Mouse (Mus musculus): ENCODE measurements at regions not wholly inside any gene's neighbourhood (a gene's known extent, or its start where the extent isn't known, plus 50 kb on each side); places are given as distances from the start of the nearest gene placed in this dataset.

- Histone ChIP-seq H3K4me1 (ENCODE audit: control insufficient read depth, insufficient read depth, low read length) (no peaks in the 10 kb centered on the region), H3K9ac (ENCODE audit: low read length) (no peak overlapping the region), H3K27me3 (ENCODE audit: control insufficient read depth, insufficient read depth, low read length) (no peaks in the 10 kb centered on the region), H3K27ac (ENCODE audit: low read length) (no peak overlapping the region), H3K4me2 (ENCODE audit: low read depth, low read length) (no peak overlapping the region), H3K9me3 (replicated peaks; ENCODE audit: control insufficient read depth, low read length) (no peaks in the 10 kb centered on the region), H3K36me3 (ENCODE audit: control insufficient read depth, insufficient read depth, low read length) (no peaks in the 10 kb centered on the region), H3K4me3 (replicated peaks; ENCODE audit: low read length) (no peak overlapping the region)
- no peak for ATAC-seq (ENCODE audit: insufficient read depth, low FRiP score)
- 39% methylated on average over 3 of the region's 3 CpGs for WGBS
These were observed 147.2 kb upstream of the Plscr5 start for GRCm38 (mm10) chr9:92045472-92045905.

GRCm38 (mm10) chr9:92044161-92044560 is 148.6 kb upstream of the Plscr5 start:
- Histone ChIP-seq H3K9ac (ENCODE audit: low read length) (no peak overlapping the region), H3K27ac (ENCODE audit: low read length) (no peak overlapping the region), H3K4me3 (replicated peaks; ENCODE audit: low read length) (no peak overlapping the region), H3K36me3 (ENCODE audit: control insufficient read depth, insufficient read depth, low read length) (no peaks in the 10 kb centered on the region), H3K4me2 (ENCODE audit: low read depth, low read length) (no peak overlapping the region), H3K9me3 (replicated peaks; ENCODE audit: control insufficient read depth, low read length) (no peaks in the 10 kb centered on the region), H3K27me3 (ENCODE audit: control insufficient read depth, insufficient read depth, low read length) (no peaks in the 10 kb centered on the region), H3K4me1 (ENCODE audit: control insufficient read depth, insufficient read depth, low read length) (no peaks in the 10 kb centered on the region)
- 85% methylated on average over 9 of the region's 9 CpGs for WGBS
- ATAC-seq (ENCODE audit: insufficient read depth, low FRiP score): no peak

DNA sequence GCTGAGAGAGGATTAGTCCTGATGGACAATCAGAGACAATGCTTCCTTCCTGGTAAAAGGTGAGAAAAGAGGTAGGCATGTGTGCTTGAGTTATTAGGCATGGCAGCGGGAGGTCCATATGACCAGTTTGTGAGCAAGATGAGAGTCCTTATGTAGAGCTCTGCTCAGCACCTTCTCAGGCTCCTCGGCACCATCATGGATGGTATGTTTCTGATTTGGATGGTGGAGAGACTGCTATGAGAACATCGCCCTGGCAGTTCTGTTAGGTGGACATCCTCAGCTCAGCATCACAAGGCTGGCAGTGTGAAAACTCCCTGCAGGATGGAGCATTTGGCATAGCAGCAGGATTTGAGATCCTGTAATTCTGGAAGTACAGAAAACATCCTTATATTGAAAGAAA is 176.2 kb upstream of the Plscr5 start:
- Histone ChIP-seq H3K27ac (ENCODE audit: low read length) (no peak overlapping the region), H3K4me2 (ENCODE audit: low read depth, low read length) (no peak overlapping the region), H3K9me3 (replicated peaks; ENCODE audit: control insufficient read depth, low read length) (no peaks in the 10 kb centered on the region), H3K27me3 (ENCODE audit: control insufficient read depth, insufficient read depth, low read length) (no peaks in the 10 kb centered on the region), H3K4me3 (replicated peaks; ENCODE audit: low read length) (no peak overlapping the region), H3K36me3 (ENCODE audit: control insufficient read depth, insufficient read depth, low read length) (no peaks in the 10 kb centered on the region), H3K9ac (ENCODE audit: low read length) (no peak overlapping the region), H3K4me1 (ENCODE audit: control insufficient read depth, insufficient read depth, low read length) (no peaks in the 10 kb centered on the region)
- WGBS: 92% methylated on average over 3 of the region's 3 CpGs
- no peak for ATAC-seq (ENCODE audit: insufficient read depth, low FRiP score)

DNA sequence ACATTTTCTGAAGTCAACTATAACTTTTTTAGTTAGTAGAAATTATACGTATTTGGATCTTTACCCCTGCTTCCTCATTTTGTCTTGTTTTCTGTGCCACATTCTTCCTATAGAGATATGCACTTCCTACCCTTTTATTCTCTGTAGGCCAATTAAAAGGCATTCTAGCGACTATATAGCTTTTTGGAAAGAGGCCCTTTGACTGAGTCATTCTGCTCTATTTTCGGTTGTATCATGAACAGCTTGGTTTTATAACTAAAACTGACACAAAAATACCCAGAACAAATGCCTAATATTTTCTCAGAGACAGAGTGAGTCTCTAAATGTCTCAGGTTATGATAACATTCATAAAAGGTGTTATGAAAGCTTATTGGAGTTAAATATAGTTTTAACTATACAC is 176.8 kb upstream of the Plscr5 start:
- Histone ChIP-seq H3K9ac (ENCODE audit: low read length) (no peak overlapping the region), H3K27ac (ENCODE audit: low read length) (no peak overlapping the region), H3K36me3 (ENCODE audit: control insufficient read depth, insufficient read depth, low read length) (no peaks in the 10 kb centered on the region), H3K9me3 (replicated peaks; ENCODE audit: control insufficient read depth, low read length) (no peaks in the 10 kb centered on the region), H3K4me3 (replicated peaks; ENCODE audit: low read length) (no peak overlapping the region), H3K4me2 (ENCODE audit: low read depth, low read length) (no peak overlapping the region), H3K27me3 (ENCODE audit: control insufficient read depth, insufficient read depth, low read length) (no peaks in the 10 kb centered on the region), H3K4me1 (ENCODE audit: control insufficient read depth, insufficient read depth, low read length) (no peaks in the 10 kb centered on the region)
- WGBS: 64% methylated on average over 3 of the region's 3 CpGs
- no peak for ATAC-seq (ENCODE audit: insufficient read depth, low FRiP score)

GRCm38 (mm10) chr9:91988240-91988639 is 204.5 kb upstream of the Plscr5 start:
- no peak overlapping the region for H3K4me3 ChIP-seq (replicated peaks; ENCODE audit: low read length)
- no peaks in the 10 kb centered on the region for H3K4me1 ChIP-seq (ENCODE audit: control insufficient read depth, insufficient read depth, low read length)
- no peaks in the 10 kb centered on the region for H3K9me3 ChIP-seq (replicated peaks; ENCODE audit: control insufficient read depth, low read length)
- ATAC-seq (ENCODE audit: insufficient read depth, low FRiP score): no peak
- WGBS: 43% methylated on average over 2 of the region's 2 CpGs
- H3K27me3 ChIP-seq (ENCODE audit: control insufficient read depth, insufficient read depth, low read length): no peaks in the 10 kb centered on the region
- no peak overlapping the region for H3K9ac ChIP-seq (ENCODE audit: low read length)
- H3K27ac ChIP-seq (ENCODE audit: low read length): no peak overlapping the region
- H3K36me3 ChIP-seq (ENCODE audit: control insufficient read depth, insufficient read depth, low read length): no peaks in the 10 kb centered on the region
- no peak overlapping the region for H3K4me2 ChIP-seq (ENCODE audit: low read depth, low read length)

DNA sequence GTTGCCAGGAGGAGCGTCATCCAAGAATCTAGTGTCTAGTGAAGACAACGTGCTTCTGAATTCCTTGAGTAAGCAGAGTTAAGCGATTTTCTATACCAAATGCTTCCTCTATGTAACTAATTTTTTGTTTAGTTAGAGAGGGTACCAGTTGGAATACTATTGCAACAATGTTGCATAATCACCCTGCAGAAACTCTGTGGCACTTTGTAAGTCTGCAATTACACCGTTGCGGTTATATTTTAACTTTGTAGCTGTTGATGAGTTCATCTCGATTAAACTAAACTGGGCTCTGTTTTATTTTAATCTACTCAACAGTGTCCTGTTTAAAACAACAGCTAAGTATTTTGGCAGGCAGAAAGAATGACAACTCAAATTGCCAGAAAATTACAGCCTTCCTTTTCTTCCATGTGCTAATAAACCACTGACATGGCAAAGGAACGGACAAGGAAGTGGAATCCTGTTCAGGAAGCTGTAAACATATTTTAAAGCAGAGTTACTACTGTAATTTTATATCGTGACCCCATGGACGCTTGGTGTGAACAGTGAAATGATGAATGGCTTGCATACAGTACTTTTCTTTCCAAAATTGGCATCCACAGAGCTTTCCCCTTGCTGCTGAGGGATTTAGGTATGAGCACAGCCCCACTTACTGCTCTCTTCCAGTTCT is 210.6 kb upstream of the Plscr5 start:
- Histone ChIP-seq H3K9ac (ENCODE audit: low read length) (no peak overlapping the region), H3K36me3 (ENCODE audit: control insufficient read depth, insufficient read depth, low read length) (no peaks in the 10 kb centered on the region), H3K4me2 (ENCODE audit: low read depth, low read length) (no peak overlapping the region), H3K9me3 (replicated peaks; ENCODE audit: control insufficient read depth, low read length) (no peaks in the 10 kb centered on the region), H3K27ac (ENCODE audit: low read length) (no peak overlapping the region), H3K4me3 (replicated peaks; ENCODE audit: low read length) (no peak overlapping the region), H3K4me1 (ENCODE audit: control insufficient read depth, insufficient read depth, low read length) (no peaks in the 10 kb centered on the region), H3K27me3 (ENCODE audit: control insufficient read depth, insufficient read depth, low read length) (no peaks in the 10 kb centered on the region)
- no peak for ATAC-seq (ENCODE audit: insufficient read depth, low FRiP score)
- WGBS: 47% methylated on average over 9 of the region's 9 CpGs

DNA sequence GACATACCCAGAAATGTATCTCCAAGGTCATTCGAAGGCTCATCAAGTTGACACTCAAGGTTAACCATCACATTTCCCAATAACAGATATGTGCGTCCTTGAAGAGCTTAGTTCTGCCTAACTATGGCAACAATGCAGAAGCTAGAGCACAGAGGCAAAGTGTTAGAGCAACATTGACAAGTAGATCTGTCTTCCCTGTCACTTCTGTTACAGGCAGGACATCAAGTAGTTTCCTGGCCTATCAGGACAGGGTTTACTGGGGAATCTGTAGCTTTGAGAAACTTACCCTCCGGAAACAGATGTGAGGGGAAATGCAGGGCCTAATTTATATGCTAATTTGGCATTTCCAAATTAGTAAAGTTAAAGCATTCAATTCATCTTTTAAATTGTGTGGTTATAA is 211.2 kb upstream of the Plscr5 start:
- no peaks in the 10 kb centered on the region for H3K4me1 ChIP-seq (ENCODE audit: control insufficient read depth, insufficient read depth, low read length)
- no peaks in the 10 kb centered on the region for H3K9me3 ChIP-seq (replicated peaks; ENCODE audit: control insufficient read depth, low read length)
- 86% methylated on average over 3 of the region's 3 CpGs for WGBS
- no peaks in the 10 kb centered on the region for H3K36me3 ChIP-seq (ENCODE audit: control insufficient read depth, insufficient read depth, low read length)
- ATAC-seq (ENCODE audit: insufficient read depth, low FRiP score): no peak
- H3K9ac ChIP-seq (ENCODE audit: low read length): no peak overlapping the region
- H3K27ac ChIP-seq (ENCODE audit: low read length): no peak overlapping the region
- no peak overlapping the region for H3K4me2 ChIP-seq (ENCODE audit: low read depth, low read length)
- no peaks in the 10 kb centered on the region for H3K27me3 ChIP-seq (ENCODE audit: control insufficient read depth, insufficient read depth, low read length)
- no peak overlapping the region for H3K4me3 ChIP-seq (replicated peaks; ENCODE audit: low read length)

GRCm38 (mm10) chr9:91964051-91964450 is 228.7 kb upstream of the Plscr5 start:
- Histone ChIP-seq H3K4me1 (ENCODE audit: control insufficient read depth, insufficient read depth, low read length) (no peaks in the 10 kb centered on the region), H3K4me2 (ENCODE audit: low read depth, low read length) (no peak overlapping the region), H3K9ac (ENCODE audit: low read length) (no peak overlapping the region), H3K36me3 (ENCODE audit: control insufficient read depth, insufficient read depth, low read length) (no peaks in the 10 kb centered on the region), H3K9me3 (replicated peaks; ENCODE audit: control insufficient read depth, low read length) (no peaks in the 10 kb centered on the region), H3K27ac (ENCODE audit: low read length) (no peak overlapping the region), H3K27me3 (ENCODE audit: control insufficient read depth, insufficient read depth, low read length) (no peaks in the 10 kb centered on the region), H3K4me3 (replicated peaks; ENCODE audit: low read length) (no peak overlapping the region)
- no peak for ATAC-seq (ENCODE audit: insufficient read depth, low FRiP score)
- whole genome bisulfite sequencing: 68% methylated on average over 2 of the region's 2 CpGs

DNA sequence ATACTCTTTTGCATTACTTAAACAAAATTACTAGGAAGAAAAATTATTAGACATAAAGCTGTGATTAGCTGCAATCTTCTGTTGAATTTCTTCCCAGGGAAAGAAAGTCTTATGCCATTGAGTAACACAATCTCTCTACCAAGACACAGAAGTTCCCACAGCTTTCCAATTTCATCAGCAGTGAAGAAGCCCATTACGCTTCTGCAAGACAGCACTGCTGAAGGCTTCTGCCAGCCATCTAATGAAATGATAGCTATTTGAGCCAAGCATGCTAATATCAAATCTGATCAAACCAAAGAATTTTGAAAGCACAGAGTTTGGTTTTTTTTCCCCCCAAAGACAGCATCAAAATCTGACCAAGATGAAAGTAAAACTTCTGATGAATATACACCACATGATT is 230.0 kb upstream of the Plscr5 start:
- no peaks in the 10 kb centered on the region for H3K27me3 ChIP-seq (ENCODE audit: control insufficient read depth, insufficient read depth, low read length)
- no peaks in the 10 kb centered on the region for H3K9me3 ChIP-seq (replicated peaks; ENCODE audit: control insufficient read depth, low read length)
- H3K27ac ChIP-seq (ENCODE audit: low read length): no peak overlapping the region
- H3K4me2 ChIP-seq (ENCODE audit: low read depth, low read length): no peak overlapping the region
- no peaks in the 10 kb centered on the region for H3K4me1 ChIP-seq (ENCODE audit: control insufficient read depth, insufficient read depth, low read length)
- H3K4me3 ChIP-seq (replicated peaks; ENCODE audit: low read length): no peak overlapping the region
- no peak overlapping the region for H3K9ac ChIP-seq (ENCODE audit: low read length)
- H3K36me3 ChIP-seq (ENCODE audit: control insufficient read depth, insufficient read depth, low read length): no peaks in the 10 kb centered on the region
- ATAC-seq (ENCODE audit: insufficient read depth, low FRiP score): no peak
- WGBS: 70% methylated on average over 1 of the region's 1 CpGs

DNA sequence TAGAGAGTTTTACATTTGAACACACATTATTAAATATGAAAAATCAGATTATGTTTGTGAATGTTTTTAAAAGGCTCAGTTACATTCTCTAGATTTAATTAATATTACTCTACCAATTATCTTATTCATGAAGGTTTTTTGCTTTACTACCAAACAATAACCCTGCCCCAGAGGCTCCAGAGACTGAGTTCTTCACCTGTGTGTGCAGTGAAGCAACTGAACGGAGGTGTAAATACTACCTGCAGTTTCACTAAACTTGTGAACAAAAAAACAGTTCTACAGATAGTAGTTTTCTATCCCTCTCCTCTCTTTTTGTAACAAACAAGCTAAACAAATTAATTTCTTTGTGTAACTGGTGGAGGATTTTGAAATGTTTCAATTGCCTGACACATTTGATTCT is 231.1 kb upstream of the Plscr5 start:
- ATAC-seq (ENCODE audit: insufficient read depth, low FRiP score): no peak
- H3K4me2 ChIP-seq (ENCODE audit: low read depth, low read length): no peak overlapping the region
- no peak overlapping the region for H3K27ac ChIP-seq (ENCODE audit: low read length)
- H3K27me3 ChIP-seq (ENCODE audit: control insufficient read depth, insufficient read depth, low read length): no peaks in the 10 kb centered on the region
- no peaks in the 10 kb centered on the region for H3K9me3 ChIP-seq (replicated peaks; ENCODE audit: control insufficient read depth, low read length)
- H3K36me3 ChIP-seq (ENCODE audit: control insufficient read depth, insufficient read depth, low read length): no peaks in the 10 kb centered on the region
- no peak overlapping the region for H3K9ac ChIP-seq (ENCODE audit: low read length)
- 68% methylated on average over 1 of the region's 1 CpGs for WGBS
- H3K4me3 ChIP-seq (replicated peaks; ENCODE audit: low read length): no peak overlapping the region
- no peaks in the 10 kb centered on the region for H3K4me1 ChIP-seq (ENCODE audit: control insufficient read depth, insufficient read depth, low read length)

Data from stomach, embryonic 16.5 days (tissue).